Mouse (Mus musculus) MEL (cell line): Measurements from ENCODE around the gene Soat1.

Experiments
- CHD1 ChIP-seq: IDR thresholded peaks from 2 replicates; pipeline ENCODE4 v1.6.1; 2012; ENCODE audit warnings: low read depth, mild to moderate bottlenecking, inconsistent platforms, low read length, improper control_type of control experiment
- CTCF ChIP-seq, 3 experiments: IDR thresholded peaks in 2 of 3; conservative IDR thresholded peaks in 1 of 3; 2 replicates each; pipeline ENCODE4 v1.5.1; 2011 to 2012; ENCODE audit warnings: low read length in 3 of 3, low read depth in 2 of 3, mild to moderate bottlenecking in 2 of 3, improper control_type of control experiment in 1 of 3, inconsistent platforms in 1 of 3, mixed read lengths in 1 of 3, moderate library complexity in 1 of 3; ENCODE audit not compliant: control insufficient read depth in 1 of 3, insufficient read depth in 1 of 3, poor library complexity in 1 of 3, severe bottlenecking in 1 of 3
- EP300 ChIP-seq, 2 experiments: IDR thresholded peaks; 2 replicates each; pipeline ENCODE4 v1.6.1; 2011; ENCODE audit warnings: improper control_type of control experiment in 2 of 2, low read length in 2 of 2, low read depth in 1 of 2, mild to moderate bottlenecking in 1 of 2
- GATA1 ChIP-seq: IDR thresholded peaks from 2 replicates; pipeline ENCODE4 v1.6.1; 2011; ENCODE audit warnings: low read depth, low read length, improper control_type of control experiment
- KAT2A ChIP-seq: conservative IDR thresholded peaks from 2 replicates; pipeline ENCODE4 v1.6.1; 2012; ENCODE audit warnings: low read depth, low read length, improper control_type of control experiment, inconsistent platforms
- MAX ChIP-seq: IDR thresholded peaks from 2 replicates; pipeline ENCODE4 v1.6.1; 2011; ENCODE audit warnings: low read length, improper control_type of control experiment
- MYC ChIP-seq: IDR thresholded peaks from 2 replicates; pipeline ENCODE4 v1.6.1; 2011; ENCODE audit warnings: low read depth, mild to moderate bottlenecking, low read length, improper control_type of control experiment, moderate library complexity
- NELFE ChIP-seq: IDR thresholded peaks from 2 replicates; pipeline ENCODE4 v1.6.1; 2011; ENCODE audit warnings: low read depth, low read length, improper control_type of control experiment
- POLR2A ChIP-seq, 2 experiments: IDR thresholded peaks; 2 replicates each; pipeline ENCODE4 v1.6.1; 2011 to 2012; ENCODE audit warnings: low read length in 2 of 2, mild to moderate bottlenecking in 2 of 2, control low read depth in 1 of 2, improper control_type of control experiment in 1 of 2, low read depth in 1 of 2, moderate library complexity in 1 of 2; ENCODE audit not compliant: control insufficient read depth in 1 of 2, insufficient read depth in 1 of 2, poor library complexity in 1 of 2
- TBP ChIP-seq: IDR thresholded peaks from 2 replicates; pipeline ENCODE4 v1.8.0; 2011; ENCODE audit warnings: low read depth, low read length, improper control_type of control experiment
- TCF12 ChIP-seq: IDR thresholded peaks from 2 replicates; pipeline ENCODE4 v1.6.1; 2014; ENCODE audit warnings: low read depth, mild to moderate bottlenecking, inconsistent platforms, low read length, improper control_type of control experiment, moderate library complexity
- ZMIZ1 ChIP-seq: IDR thresholded peaks from 2 replicates; pipeline ENCODE4 v1.6.1; 2012; ENCODE audit warnings: low read depth, mild to moderate bottlenecking, inconsistent platforms, low read length, improper control_type of control experiment, moderate library complexity

DNA sequence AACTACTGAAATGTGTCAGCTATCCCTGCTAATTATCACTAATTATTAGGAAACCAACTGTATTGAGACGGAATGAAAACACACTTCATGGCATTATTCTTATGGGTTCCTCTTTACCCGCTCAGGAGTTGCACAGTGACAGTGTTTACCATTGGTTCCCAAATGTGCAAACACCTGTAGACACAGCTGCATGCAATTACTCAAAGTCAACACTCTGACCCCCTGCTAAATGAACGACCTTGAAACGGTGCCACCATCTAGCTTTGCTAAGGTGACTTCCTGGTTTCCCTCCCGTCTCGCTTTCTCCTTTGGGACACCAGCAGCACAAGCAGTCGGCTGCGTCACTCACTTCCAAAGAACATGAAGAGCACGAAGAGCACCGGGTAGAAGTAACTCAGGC, 41.6 kb downstream of the Soat1 start:
- no peak for TF ChIP-seq CTCF (IDR thresholded peaks at IDR 0.05 in 2 of 3, conservative IDR thresholded peaks at IDR 0.05 in 1 of 3; ENCODE audit: control insufficient read depth in 1 of 3, insufficient read depth in 1 of 3, low read depth in 2 of 3, low read length in 3 of 3, poor library complexity in 1 of 3, severe bottlenecking in 1 of 3)
- TF ChIP-seq MAX: no peak
- TF ChIP-seq NELFE: no peak
- TF ChIP-seq POLR2A (IDR thresholded peaks at IDR 0.05; ENCODE audit: control insufficient read depth in 1 of 2, insufficient read depth in 1 of 2, low read depth in 1 of 2, low read length in 2 of 2, poor library complexity in 1 of 2): no peak
- TF ChIP-seq GATA1: no peak
- no peak for TF ChIP-seq EP300 (IDR thresholded peaks at IDR 0.05; ENCODE audit: low read depth in 1 of 2, low read length in 2 of 2)
- no peak for TF ChIP-seq TCF12
- TF ChIP-seq TBP: no peak
- TF ChIP-seq MYC: no peak
- no peak for TF ChIP-seq ZMIZ1
- TF ChIP-seq KAT2A: no peak
- TF ChIP-seq CHD1: no peak
